13 mouse cellular contexts compared by ENCODE assay signal in genomic region chr14:122225479-122226132, GRCm38 (mm10). TPM values are rescaled to one million over a fixed set of nuclear protein-coding genes. Genes with fewer than 3 reads are reported as not detected.
DNase-seq lines count a peak whose midpoint lies in the region; ATAC-seq and TF ChIP-seq lines count a peak whose summit lies in the region.
"Had no signal": no experiment of that assay in that cellular context is flagged by ENCODE, and none has a peak within 500 bp of the region (broad histone marks: within the 10 kb centered on the region; RNA-seq: fewer than 3 reads in every experiment).

No protein-coding gene starts in this region.

- no peak for ATAC-seq in hindbrain, embryonic 11.5 days (ENCODE audit: low FRiP score)
- no peak for ATAC-seq in midbrain, embryonic 15.5 days (replicated peaks)
- no peak for ATAC-seq in heart, embryonic 11.5 days (replicated peaks; ENCODE audit: insufficient number of reproducible peaks, low FRiP score, low TSS enrichment)
- ATAC-seq: lung, postnatal 0 days had no signal

- in situ Hi-C loops in ES-E14 (cut with MboI; ENCODE audit: low sequenced_read_pairs in 2 of 2, unreplicated experiment in 2 of 2), result no loop called here

- no peaks in the 10 kb centered on the region for H3K9me3 ChIP-seq in ES-E14 (ENCODE audit: control insufficient read depth, insufficient read depth, low read depth, low read length)
- no peaks in the 10 kb centered on the region for H3K9me3 ChIP-seq in hindbrain, embryonic 11.5 days (ENCODE audit: control insufficient read depth, low read length)
- H3K9me3 ChIP-seq in midbrain, embryonic 15.5 days, result no peaks in the 10 kb centered on the region
- no peaks in the 10 kb centered on the region for H3K9me3 ChIP-seq in heart, embryonic 11.5 days (replicated peaks; ENCODE audit: control insufficient read depth, low read length)
- H3K9me3 ChIP-seq: limb, embryonic 13.5 days had no signal

- 9% methylated on average over 7 of the region's 7 CpGs for WGBS in hindbrain, embryonic 11.5 days
- 15% methylated on average over 7 of the region's 7 CpGs for WGBS in midbrain, embryonic 15.5 days
- 18% methylated on average over 7 of the region's 7 CpGs for WGBS in heart, embryonic 11.5 days (ENCODE audit: insufficient replicate concordance)

- H3K27ac ChIP-seq in ES-E14 (ENCODE audit: insufficient read depth, low read depth, low read length, poor library complexity, severe bottlenecking), result no peak overlapping the region
- 0 out of 2 replicates have a peak overlapping the region, but pooled peaks have one; percentile 2 for H3K27ac ChIP-seq in hindbrain, embryonic 11.5 days (ENCODE audit: low read depth, low read length)
- H3K27ac ChIP-seq in midbrain, embryonic 15.5 days, result peak overlapping the region; percentile 9; the same call in 1 of the 2 replicates
- H3K27ac ChIP-seq in heart, embryonic 11.5 days (ENCODE audit: low read depth, low read length), result no peak overlapping the region
- H3K27ac ChIP-seq: limb, embryonic 13.5 days had no signal

- H3K9ac ChIP-seq in ES-E14 (ENCODE audit: insufficient read depth, low read depth, low read length, poor library complexity, severe bottlenecking), result no peak overlapping the region
- H3K9ac ChIP-seq in hindbrain, embryonic 11.5 days (ENCODE audit: low read depth, low read length), result no peak overlapping the region
- no peak overlapping the region for H3K9ac ChIP-seq in midbrain, embryonic 15.5 days
- H3K9ac ChIP-seq in heart, embryonic 11.5 days (ENCODE audit: low read depth, low read length), result no peak overlapping the region
- H3K9ac ChIP-seq: limb, embryonic 13.5 days had no signal

- no peaks in the 10 kb centered on the region for H3K36me3 ChIP-seq in ES-E14 (ENCODE audit: control insufficient read depth, insufficient read depth, low read length, poor library complexity, severe bottlenecking)
- no peaks in the 10 kb centered on the region for H3K36me3 ChIP-seq in hindbrain, embryonic 11.5 days (ENCODE audit: control insufficient read depth, insufficient read depth, low read length)
- no peaks in the 10 kb centered on the region for H3K36me3 ChIP-seq in midbrain, embryonic 15.5 days (replicated peaks)
- H3K36me3 ChIP-seq in heart, embryonic 11.5 days (ENCODE audit: control insufficient read depth, insufficient read depth, low read length), result no peaks in the 10 kb centered on the region
- H3K36me3 ChIP-seq: limb, embryonic 13.5 days had no signal

- H3K4me1 ChIP-seq in ES-E14 (ENCODE audit: control insufficient read depth in 2 of 2, insufficient read depth in 2 of 2, low read length in 2 of 2, poor library complexity in 1 of 2), result peaks cover 11 to 20% of the 10 kb centered on the region in 2 experiments
- H3K4me1 ChIP-seq in hindbrain, embryonic 11.5 days (replicated peaks; ENCODE audit: control insufficient read depth, insufficient read depth, low read length), result peaks cover 7% of the 10 kb centered on the region; the same call in 1 of the 2 replicates
- peaks cover 9% of the 10 kb centered on the region; the same call in 1 of the 2 replicates for H3K4me1 ChIP-seq in midbrain, embryonic 15.5 days
- H3K4me1 ChIP-seq in heart, embryonic 11.5 days (ENCODE audit: control insufficient read depth, insufficient read depth, low read length), result no peaks in the 10 kb centered on the region

- H3K4me2 ChIP-seq in hindbrain, embryonic 11.5 days (replicated peaks; ENCODE audit: low read depth, low read length), result no peak overlapping the region
- H3K4me2 ChIP-seq in midbrain, embryonic 15.5 days, result no peak overlapping the region
- no peak overlapping the region for H3K4me2 ChIP-seq in heart, embryonic 11.5 days
- H3K4me2 ChIP-seq: limb, embryonic 13.5 days had no signal

- DNase-seq in ES-E14 (ENCODE audit: low read depth, low spot score), result no peak
- peak; percentile 48 for DNase-seq in cerebellum, adult 8-10 months
- peak; percentile 39 for DNase-seq in hindbrain, embryonic 11.5 days (ENCODE audit: low spot score)
- DNase-seq in urinary bladder, postnatal 25 days (ENCODE audit: low spot score), result no peak
- DNase-seq in testis, postnatal 10 days (ENCODE audit: low spot score), result no peak
- no peak for DNase-seq in layer of hippocampus, adult 9-10 months (ENCODE audit: low spot score)
- DNase-seq: heart, adult 18-20 months; kidney, postnatal 4 days; right cerebral cortex, postnatal 4 days had no signal

- peaks cover 10% of the 10 kb centered on the region for H3K27me3 ChIP-seq in hindbrain, embryonic 11.5 days (ENCODE audit: control insufficient read depth, insufficient read depth, low read length)
- peaks cover 52% of the 10 kb centered on the region for H3K27me3 ChIP-seq in midbrain, embryonic 15.5 days (replicated peaks)
- H3K27me3 ChIP-seq in heart, embryonic 11.5 days (ENCODE audit: control insufficient read depth, insufficient read depth, low read length), result peaks cover 46% of the 10 kb centered on the region

- no peak overlapping the region for H3K4me3 ChIP-seq in ES-E14 (ENCODE audit: insufficient read depth in 1 of 2, low read depth in 1 of 2, low read length in 2 of 2, poor library complexity in 1 of 2, severe bottlenecking in 1 of 2)
- H3K4me3 ChIP-seq in hindbrain, embryonic 11.5 days (ENCODE audit: low read depth, low read length), result no peak overlapping the region
- no peak overlapping the region for H3K4me3 ChIP-seq in midbrain, embryonic 15.5 days
- no peak overlapping the region for H3K4me3 ChIP-seq in heart, embryonic 11.5 days (ENCODE audit: low read depth, low read length)
- H3K4me3 ChIP-seq: limb, embryonic 13.5 days had no signal

TF ChIP-seq in ES-E14, 5 proteins besides CTCF, POLR2A, EP300 and RAD21:
- TF ChIP-seq ZC3H11A (IDR thresholded peaks at IDR 0.05; ENCODE audit: borderline replicate concordance, low read depth, low read length), result no peak
- TF ChIP-seq CHD2 (IDR thresholded peaks at IDR 0.05; ENCODE audit: low read depth, low read length), result no peak
- TF ChIP-seq MAFK (IDR thresholded peaks at IDR 0.05; ENCODE audit: insufficient read depth, low read depth, low read length), result peak; percentile 90

RNA-seq across cellular contexts. Expression of gene Clybl, which starts 44.1 kb away (rescaled TPM):
- 2.6 and 6.7 TPM in 2 replicates for total RNA-seq in ES-E14 (2012; rRNA removed)
- polyA plus RNA-seq in hindbrain, embryonic 11.5 days (2014; fragmentation: Nextera tagmentation; extraction: Ambion mirVana), result 24.1 and 30.6 TPM in 2 replicates
- polyA plus RNA-seq in midbrain, embryonic 15.5 days (2015; fragmentation: Nextera tagmentation; extraction: Ambion mirVana), result 12.5 and 15.6 TPM in 2 replicates
- 73.9 and 76.8 TPM in 2 replicates for polyA plus RNA-seq in heart, embryonic 11.5 days (2014; fragmentation: Nextera tagmentation; extraction: Ambion mirVana)

Comparison
In these comparisons a context has a peak if more than half of its experiments do, and no peak if none do; other contexts are left out.
1. DNase-seq: peak in cerebellum, adult 8-10 months (single experiment) and hindbrain, embryonic 11.5 days (single experiment); none in ES-E14 (single experiment), urinary bladder, postnatal 25 days (single experiment), testis, postnatal 10 days (single experiment) and layer of hippocampus, adult 9-10 months (single experiment).
2. H3K27ac ChIP-seq: peak in hindbrain, embryonic 11.5 days (single experiment) and midbrain, embryonic 15.5 days (single experiment); none in ES-E14 (single experiment) and heart, embryonic 11.5 days (single experiment).